Mouse (Mus musculus) neural tube, embryonic 11.5 days (tissue): ENCODE results near the gene Rfc5. TPM values are rescaled to one million over a fixed set of nuclear protein-coding genes. Genes with fewer than 3 reads are reported as not detected.

Source experiments
- polyA plus RNA-seq: library from polyadenylated mRNA; unstranded; fragments of >200 nt; fragmentation: Nextera tagmentation; extraction: Ambion mirVana; gene quantifications from 2 replicates; pipeline ENCODE4 v1.2.1, GENCODE M21; 2014

Rfc5 gene
- polyA plus RNA-seq, 1 experiment from 2014 or later = 90.2 TPM

Other genes with a start within 250 kb of the Rfc5 start
- gene Pebp1, start 101.4 kb downstream of the Rfc5 start, polyA plus RNA-seq = 915 and 934 TPM in 2 replicates
- gene Vsig10, start 70.0 kb downstream of the Rfc5 start, polyA plus RNA-seq = 1.4 and 2.0 TPM in 2 replicates
- gene Wsb2, start 31.7 kb downstream of the Rfc5 start, polyA plus RNA-seq = 92.2 and 99.2 TPM in 2 replicates
- gene Ksr2, start 25.0 kb upstream of the Rfc5 start, polyA plus RNA-seq = 1.1 and 1.4 TPM in 2 replicates